Mouse (Mus musculus): ENCODE results near the gene Srek1ip1. TPM values are rescaled to one million over a fixed set of nuclear protein-coding genes. Genes with fewer than 3 reads are reported as not detected.

Srek1ip1 gene
- total and polyA plus RNA-seq, 2 experiments from 2014 or later, result 12.9 to 15.9 TPM

- no peak for TF ChIP-seq CTCF (IDR thresholded peaks at IDR 0.05; ENCODE audit: low read depth)
- WGBS, result 81% methylated on average over 7 of the region's 7 CpGs
- no peak overlapping the region for H3K9ac ChIP-seq
- H3K36me3 ChIP-seq (ENCODE audit: insufficient read depth), result peaks cover 27% of the 10 kb centered on the region
- no peak overlapping the region for H3K4me3 ChIP-seq (ENCODE audit: low read depth, low read length)
- H3K27ac ChIP-seq (ENCODE audit: low read depth, low read length), result no peak overlapping the region
- ATAC-seq, result no peak
- no peaks in the 10 kb centered on the region for H3K27me3 ChIP-seq (ENCODE audit: insufficient read depth, low read length)
- DNase-seq, result no peak
- H3K4me2 ChIP-seq (ENCODE audit: low read depth), result no peak overlapping the region
- H3K9me3 ChIP-seq (ENCODE audit: low read length), result no peaks in the 10 kb centered on the region
- H3K4me1 ChIP-seq (ENCODE audit: insufficient read depth), result no peaks in the 10 kb centered on the region
These were observed 45.3 kb downstream of the Srek1ip1 start for GRCm38 (mm10) chr13:104837628-104838027.

- Histone ChIP-seq H3K27me3 (ENCODE audit: insufficient read depth, low read length) (no peaks in the 10 kb centered on the region), H3K4me2 (ENCODE audit: low read depth) (no peak overlapping the region), H3K9me3 (ENCODE audit: low read length) (no peaks in the 10 kb centered on the region), H3K36me3 (ENCODE audit: insufficient read depth) (peaks cover 8% of the 10 kb centered on the region), H3K4me3 (ENCODE audit: low read depth, low read length) (no peak overlapping the region), H3K9ac (no peak overlapping the region), H3K27ac (ENCODE audit: low read depth, low read length) (no peak overlapping the region), H3K4me1 (ENCODE audit: insufficient read depth) (no peaks in the 10 kb centered on the region)
- TF ChIP-seq CTCF (IDR thresholded peaks at IDR 0.05; ENCODE audit: low read depth), result no peak
- no peak for ATAC-seq
- DNase-seq, result no peak
- WGBS, result 86% methylated on average over 4 of the region's 4 CpGs
These were observed 49.7 kb downstream of the Srek1ip1 start for GRCm38 (mm10) chr13:104841937-104842336.

GRCm38 (mm10) chr13:104843295-104844089, 51.2 kb downstream of the Srek1ip1 start:
- no peak overlapping the region for H3K9ac ChIP-seq
- no peak for DNase-seq
- H3K27me3 ChIP-seq (ENCODE audit: insufficient read depth, low read length), result no peaks in the 10 kb centered on the region
- no peaks in the 10 kb centered on the region for H3K9me3 ChIP-seq (ENCODE audit: low read length)
- no peak overlapping the region for H3K4me3 ChIP-seq (ENCODE audit: low read depth, low read length)
- WGBS, result 90% methylated on average over 9 of the region's 13 CpGs
- no peak overlapping the region for H3K4me2 ChIP-seq (ENCODE audit: low read depth)
- H3K4me1 ChIP-seq (ENCODE audit: insufficient read depth), result no peaks in the 10 kb centered on the region
- H3K27ac ChIP-seq (ENCODE audit: low read depth, low read length), result no peak overlapping the region
- TF ChIP-seq CTCF (IDR thresholded peaks at IDR 0.05; ENCODE audit: low read depth), result no peak
- H3K36me3 ChIP-seq (ENCODE audit: insufficient read depth), result peaks cover 4% of the 10 kb centered on the region; the same call in 1 of the 2 replicates
- ATAC-seq, result no peak

GRCm38 (mm10) chr13:104853645-104854044, 61.4 kb downstream of the Srek1ip1 start:
- H3K27me3 ChIP-seq (ENCODE audit: insufficient read depth, low read length), result no peaks in the 10 kb centered on the region
- H3K4me2 ChIP-seq (ENCODE audit: low read depth), result no peak overlapping the region
- no peak overlapping the region for H3K27ac ChIP-seq (ENCODE audit: low read depth, low read length)
- TF ChIP-seq CTCF (IDR thresholded peaks at IDR 0.05; ENCODE audit: low read depth), result no peak
- no peaks in the 10 kb centered on the region for H3K9me3 ChIP-seq (ENCODE audit: low read length)
- H3K4me3 ChIP-seq (ENCODE audit: low read depth, low read length), result no peak overlapping the region
- H3K9ac ChIP-seq, result no peak overlapping the region
- no peak for DNase-seq
- WGBS, result 83% methylated on average over 2 of the region's 2 CpGs
- H3K36me3 ChIP-seq (ENCODE audit: insufficient read depth), result no peaks in the 10 kb centered on the region
- no peaks in the 10 kb centered on the region for H3K4me1 ChIP-seq (ENCODE audit: insufficient read depth)
- ATAC-seq, result no peak

- ATAC-seq (peak; percentile 87), DNase-seq (peak; percentile 41)
- no peak within 1 kb of the TSS for H3K27ac ChIP-seq (ENCODE audit: low read depth, low read length)
- TF ChIP-seq CTCF (IDR thresholded peaks at IDR 0.05; ENCODE audit: low read depth), result no peak
- peak within 1 kb of the TSS; percentile 98 for H3K4me2 ChIP-seq (ENCODE audit: low read depth)
- peak within 1 kb of the TSS; percentile 57 for H3K9ac ChIP-seq
- H3K4me1 ChIP-seq (ENCODE audit: insufficient read depth), result no peaks in the 10 kb centered on the region
- H3K4me3 ChIP-seq (ENCODE audit: low read depth, low read length), result peak within 1 kb of the TSS; percentile 44
- WGBS, result 6% methylated on average over 38 of the region's 38 CpGs
- H3K9me3 ChIP-seq (ENCODE audit: low read length), result no peaks in the 10 kb centered on the region
- H3K27me3 ChIP-seq (ENCODE audit: insufficient read depth, low read length), result no peaks in the 10 kb centered on the region
- no peaks in the 10 kb centered on the region for H3K36me3 ChIP-seq (ENCODE audit: insufficient read depth)
These were observed 71.1 kb downstream of the Srek1ip1 start, which contains the start of gene Shisal2b for GRCm38 (mm10) chr13:104863127-104863979. Gene Shisal2b (minus strand): TSS chr13:104863893.

- no peaks in the 10 kb centered on the region for H3K36me3 ChIP-seq (ENCODE audit: insufficient read depth)
- no peaks in the 10 kb centered on the region for H3K27me3 ChIP-seq (ENCODE audit: insufficient read depth, low read length)
- ATAC-seq (0 out of 2 replicates have a peak, but pooled peaks have one; percentile 16), DNase-seq (no peak)
- no peaks in the 10 kb centered on the region for H3K9me3 ChIP-seq (ENCODE audit: low read length)
- TF ChIP-seq CTCF (IDR thresholded peaks at IDR 0.05; ENCODE audit: low read depth), result no peak
- H3K27ac ChIP-seq (ENCODE audit: low read depth, low read length), result no peak overlapping the region
- H3K4me1 ChIP-seq (ENCODE audit: insufficient read depth), result no peaks in the 10 kb centered on the region
- WGBS, result 68% methylated on average over 5 of the region's 5 CpGs
- no peak overlapping the region for H3K9ac ChIP-seq
- no peak overlapping the region for H3K4me3 ChIP-seq (ENCODE audit: low read depth, low read length)
- no peak overlapping the region for H3K4me2 ChIP-seq (ENCODE audit: low read depth)
These were observed 74.4 kb downstream of the Srek1ip1 start for GRCm38 (mm10) chr13:104866726-104867125.

- H3K36me3 ChIP-seq (ENCODE audit: insufficient read depth), result no peaks in the 10 kb centered on the region
- H3K4me2 ChIP-seq (ENCODE audit: low read depth), result no peak overlapping the region
- no peaks in the 10 kb centered on the region for H3K27me3 ChIP-seq (ENCODE audit: insufficient read depth, low read length)
- no peaks in the 10 kb centered on the region for H3K4me1 ChIP-seq (ENCODE audit: insufficient read depth)
- 98% methylated on average over 2 of the region's 2 CpGs for WGBS
- TF ChIP-seq CTCF (IDR thresholded peaks at IDR 0.05; ENCODE audit: low read depth), result no peak
- DNase-seq, result no peak
- no peaks in the 10 kb centered on the region for H3K9me3 ChIP-seq (ENCODE audit: low read length)
- no peak overlapping the region for H3K4me3 ChIP-seq (ENCODE audit: low read depth, low read length)
- no peak overlapping the region for H3K9ac ChIP-seq
- H3K27ac ChIP-seq (ENCODE audit: low read depth, low read length), result no peak overlapping the region
- no peak for ATAC-seq
These were observed 77.6 kb downstream of the Srek1ip1 start for GRCm38 (mm10) chr13:104869907-104870306.
